Mouse (Mus musculus) leukemia stem cell, adult 10-12 weeks (primary cell): ENCODE measurements around the gene Gc. TPM values are rescaled to one million over a fixed set of nuclear protein-coding genes. Genes with fewer than 3 reads are reported as not detected.

Source experiments
- polyA plus RNA-seq: library from polyadenylated mRNA; stranded (reverse); fragments of >175 nt; gene quantifications from 2 replicates; pipeline ENCODE4 v1.2.3, GENCODE M21; 2012; ENCODE audit warnings: low replicate concordance

Gc gene
- polyA plus RNA-seq, result not detected in 2 replicates

GRCm38 (mm10) chr5:89457554-89458062 lies at the start of gene Gc:
Gc (minus strand) TSS chr5:89457898.

Other genes with a start within 250 kb of the Gc start
- gene Npffr2, start 69.5 kb upstream of the Gc start, polyA plus RNA-seq, result not detected in 2 replicates